Mouse (Mus musculus): ENCODE data around the gene Ostm1. TPM values are rescaled to one million over a fixed set of nuclear protein-coding genes. Genes with fewer than 3 reads are reported as not detected.

Gene Ostm1
- polyA plus RNA-seq, 1 experiment from 2014 or later = 18.5 TPM

- Histone ChIP-seq H3K9me3 (ENCODE audit: low read length) (no peaks in the 10 kb centered on the region), H3K4me3 (ENCODE audit: low read length) (no peak overlapping the region), H3K27me3 (ENCODE audit: insufficient read depth, low read length) (no peaks in the 10 kb centered on the region), H3K36me3 (ENCODE audit: insufficient read depth, low read length) (no peaks in the 10 kb centered on the region), H3K4me2 (replicated peaks; ENCODE audit: low read depth, low read length) (no peak overlapping the region), H3K4me1 (ENCODE audit: insufficient read depth, low read length) (peaks cover 4% of the 10 kb centered on the region), H3K27ac (ENCODE audit: low read length) (no peak overlapping the region), H3K9ac (replicated peaks; ENCODE audit: low read length) (no peak overlapping the region)
- ATAC-seq (ENCODE audit: low FRiP score, low TSS enrichment) = peak; percentile 25; the same call in 1 of the 2 replicates
- WGBS = 32% methylated on average over 2 of the region's 2 CpGs
Measured at GRCm38 (mm10) chr10:42692095-42692494, 108.5 kb downstream of the Ostm1 start.

DNA sequence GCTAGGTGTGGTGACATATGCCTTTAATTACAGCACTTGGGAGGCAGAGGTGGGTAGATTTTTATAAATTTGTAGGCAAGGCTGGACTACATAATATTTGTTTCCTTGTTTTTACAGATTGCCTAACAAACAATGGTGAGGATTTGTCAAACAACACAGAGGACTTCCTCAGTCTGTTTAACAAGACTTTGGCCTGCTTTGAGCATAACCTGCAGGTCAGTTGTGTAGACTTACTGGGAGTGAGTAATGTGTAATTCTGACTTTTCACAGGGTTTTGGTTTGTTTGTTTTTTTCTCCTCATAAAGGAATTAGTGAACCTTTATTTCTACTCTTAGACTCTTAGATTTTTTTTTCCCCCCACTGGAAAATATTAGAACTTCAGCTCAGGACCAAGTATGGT, 109.2 kb downstream of the Ostm1 start:
- H3K9ac ChIP-seq (replicated peaks; ENCODE audit: low read length) = no peak overlapping the region
- no peaks in the 10 kb centered on the region for H3K36me3 ChIP-seq (ENCODE audit: insufficient read depth, low read length)
- H3K27me3 ChIP-seq (ENCODE audit: insufficient read depth, low read length) = no peaks in the 10 kb centered on the region
- no peaks in the 10 kb centered on the region for H3K9me3 ChIP-seq (ENCODE audit: low read length)
- ATAC-seq (ENCODE audit: low FRiP score, low TSS enrichment) = no peak
- no peak overlapping the region for H3K4me2 ChIP-seq (replicated peaks; ENCODE audit: low read depth, low read length)
- no peak overlapping the region for H3K4me3 ChIP-seq (ENCODE audit: low read length)
- no peak overlapping the region for H3K27ac ChIP-seq (ENCODE audit: low read length)
- peaks cover 4% of the 10 kb centered on the region for H3K4me1 ChIP-seq (ENCODE audit: insufficient read depth, low read length)

GRCm38 (mm10) chr10:42693482-42693881, 109.9 kb downstream of the Ostm1 start:
- Histone ChIP-seq H3K4me2 (replicated peaks; ENCODE audit: low read depth, low read length) (no peak overlapping the region), H3K27ac (ENCODE audit: low read length) (no peak overlapping the region), H3K36me3 (ENCODE audit: insufficient read depth, low read length) (no peaks in the 10 kb centered on the region), H3K9ac (replicated peaks; ENCODE audit: low read length) (no peak overlapping the region), H3K4me3 (ENCODE audit: low read length) (no peak overlapping the region), H3K27me3 (ENCODE audit: insufficient read depth, low read length) (no peaks in the 10 kb centered on the region), H3K9me3 (ENCODE audit: low read length) (no peaks in the 10 kb centered on the region), H3K4me1 (ENCODE audit: insufficient read depth, low read length) (peaks cover 4% of the 10 kb centered on the region)
- 91% methylated on average over 2 of the region's 2 CpGs for WGBS
- ATAC-seq (ENCODE audit: low FRiP score, low TSS enrichment) = no peak

- H3K4me3 ChIP-seq (ENCODE audit: low read length) = no peak overlapping the region
Measured at GRCm38 (mm10) chr10:42696361-42696760, 112.7 kb downstream of the Ostm1 start.

GRCm38 (mm10) chr10:42697007-42697406, 113.4 kb downstream of the Ostm1 start:
- H3K4me1 ChIP-seq (ENCODE audit: insufficient read depth, low read length) = peaks cover 4% of the 10 kb centered on the region
- ATAC-seq (ENCODE audit: low FRiP score, low TSS enrichment) = peak; percentile 23; the same call in 1 of the 2 replicates
- 24% methylated on average over 8 of the region's 8 CpGs for WGBS
- H3K36me3 ChIP-seq (ENCODE audit: insufficient read depth, low read length) = 0 out of 2 replicates have a peak, but pooled peaks cover 4% of the 10 kb centered on the region
- H3K4me2 ChIP-seq (replicated peaks; ENCODE audit: low read depth, low read length) = 0 out of 2 replicates have a peak overlapping the region, but pooled peaks have one; percentile 16
- H3K9me3 ChIP-seq (ENCODE audit: low read length) = no peaks in the 10 kb centered on the region
- H3K4me3 ChIP-seq (ENCODE audit: low read length) = no peak overlapping the region
- H3K27ac ChIP-seq (ENCODE audit: low read length) = 0 out of 2 replicates have a peak overlapping the region, but pooled peaks have one; percentile 13
- no peak overlapping the region for H3K9ac ChIP-seq (replicated peaks; ENCODE audit: low read length)
- no peaks in the 10 kb centered on the region for H3K27me3 ChIP-seq (ENCODE audit: insufficient read depth, low read length)

More at GRCm38 (mm10) chr10:42696361-42696760, 112.7 kb downstream of the Ostm1 start:
- ATAC-seq (ENCODE audit: low FRiP score, low TSS enrichment) = peak; percentile 80
- H3K9me3 ChIP-seq (ENCODE audit: low read length) = no peaks in the 10 kb centered on the region
- H3K4me1 ChIP-seq (ENCODE audit: insufficient read depth, low read length) = peaks cover 4% of the 10 kb centered on the region
- no peak overlapping the region for H3K27ac ChIP-seq (ENCODE audit: low read length)
- H3K36me3 ChIP-seq (ENCODE audit: insufficient read depth, low read length) = 0 out of 2 replicates have a peak, but pooled peaks cover 4% of the 10 kb centered on the region
- no peaks in the 10 kb centered on the region for H3K27me3 ChIP-seq (ENCODE audit: insufficient read depth, low read length)
- 49% methylated on average over 13 of the region's 13 CpGs for WGBS
- H3K4me2 ChIP-seq (replicated peaks; ENCODE audit: low read depth, low read length) = peak overlapping the region; percentile 14
- H3K9ac ChIP-seq (replicated peaks; ENCODE audit: low read length) = no peak overlapping the region

GRCm38 (mm10) chr10:42698375-42698774, 114.8 kb downstream of the Ostm1 start:
- ATAC-seq (ENCODE audit: low FRiP score, low TSS enrichment) = no peak
- Histone ChIP-seq H3K4me3 (ENCODE audit: low read length) (no peak overlapping the region), H3K9me3 (ENCODE audit: low read length) (no peaks in the 10 kb centered on the region), H3K4me2 (replicated peaks; ENCODE audit: low read depth, low read length) (no peak overlapping the region), H3K4me1 (ENCODE audit: insufficient read depth, low read length) (peaks cover 4% of the 10 kb centered on the region), H3K27me3 (ENCODE audit: insufficient read depth, low read length) (no peaks in the 10 kb centered on the region), H3K9ac (replicated peaks; ENCODE audit: low read length) (no peak overlapping the region), H3K27ac (ENCODE audit: low read length) (no peak overlapping the region), H3K36me3 (ENCODE audit: insufficient read depth, low read length) (0 out of 2 replicates have a peak, but pooled peaks cover 4% of the 10 kb centered on the region)
- WGBS = 80% methylated on average over 9 of the region's 9 CpGs

DNA sequence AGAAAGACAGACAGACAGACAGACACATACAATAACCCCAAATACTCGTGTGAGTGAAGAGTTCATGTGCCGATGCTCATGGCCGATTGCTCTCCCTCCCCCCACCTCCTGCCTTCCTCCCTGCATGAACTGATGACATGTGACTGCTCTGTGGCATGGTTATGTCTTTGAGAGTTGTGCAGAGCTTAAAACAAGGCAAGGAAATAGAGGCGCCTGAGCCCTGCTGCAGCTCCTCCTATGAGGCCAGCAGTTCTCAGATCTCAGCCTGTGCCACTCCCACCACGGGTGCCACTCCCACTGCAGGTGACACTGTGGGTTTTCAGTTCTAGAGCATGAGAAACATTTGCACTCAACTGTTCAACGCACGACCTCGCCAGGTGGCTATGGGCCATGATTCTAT, 115.4 kb downstream of the Ostm1 start:
- H3K4me2 ChIP-seq (replicated peaks; ENCODE audit: low read depth, low read length) = no peak overlapping the region
- H3K9ac ChIP-seq (replicated peaks; ENCODE audit: low read length) = no peak overlapping the region
- no peaks in the 10 kb centered on the region for H3K27me3 ChIP-seq (ENCODE audit: insufficient read depth, low read length)
- no peak overlapping the region for H3K27ac ChIP-seq (ENCODE audit: low read length)
- 83% methylated on average over 8 of the region's 8 CpGs for WGBS
- no peaks in the 10 kb centered on the region for H3K9me3 ChIP-seq (ENCODE audit: low read length)
- H3K4me1 ChIP-seq (ENCODE audit: insufficient read depth, low read length) = peaks cover 4% of the 10 kb centered on the region
- peaks cover 5% of the 10 kb centered on the region; the same call in 1 of the 2 replicates for H3K36me3 ChIP-seq (ENCODE audit: insufficient read depth, low read length)
- ATAC-seq (ENCODE audit: low FRiP score, low TSS enrichment) = no peak
- no peak overlapping the region for H3K4me3 ChIP-seq (ENCODE audit: low read length)

- no peaks in the 10 kb centered on the region for H3K27me3 ChIP-seq (ENCODE audit: insufficient read depth, low read length)
- no peak overlapping the region for H3K4me3 ChIP-seq (ENCODE audit: low read length)
- no peak for ATAC-seq (ENCODE audit: low FRiP score, low TSS enrichment)
- peaks cover 9% of the 10 kb centered on the region; the same call in 1 of the 2 replicates for H3K36me3 ChIP-seq (ENCODE audit: insufficient read depth, low read length)
- H3K9ac ChIP-seq (replicated peaks; ENCODE audit: low read length) = no peak overlapping the region
- WGBS = 93% methylated on average over 2 of the region's 2 CpGs
- H3K4me2 ChIP-seq (replicated peaks; ENCODE audit: low read depth, low read length) = no peak overlapping the region
- no peak overlapping the region for H3K27ac ChIP-seq (ENCODE audit: low read length)
- H3K4me1 ChIP-seq (ENCODE audit: insufficient read depth, low read length) = no peaks in the 10 kb centered on the region
- H3K9me3 ChIP-seq (ENCODE audit: low read length) = 0 out of 2 replicates have a peak, but pooled peaks cover 2% of the 10 kb centered on the region
Measured at GRCm38 (mm10) chr10:42702111-42702510, 118.5 kb downstream of the Ostm1 start.

- Histone ChIP-seq H3K9me3 (ENCODE audit: low read length) (no peaks in the 10 kb centered on the region), H3K9ac (replicated peaks; ENCODE audit: low read length) (no peak overlapping the region), H3K4me1 (ENCODE audit: insufficient read depth, low read length) (peaks cover 11% of the 10 kb centered on the region; the same call in 1 of the 2 replicates), H3K27me3 (ENCODE audit: insufficient read depth, low read length) (peaks cover 4% of the 10 kb centered on the region), H3K4me3 (ENCODE audit: low read length) (no peak overlapping the region), H3K36me3 (ENCODE audit: insufficient read depth, low read length) (no peaks in the 10 kb centered on the region), H3K4me2 (replicated peaks; ENCODE audit: low read depth, low read length) (peak overlapping the region; percentile 54; the same call in 1 of the 2 replicates), H3K27ac (ENCODE audit: low read length) (no peak overlapping the region)
- ATAC-seq (ENCODE audit: low FRiP score, low TSS enrichment) = no peak
- WGBS = 11% methylated on average over 9 of the region's 9 CpGs
Measured at GRCm38 (mm10) chr10:42714676-42715075, 131.1 kb downstream of the Ostm1 start.

DNA sequence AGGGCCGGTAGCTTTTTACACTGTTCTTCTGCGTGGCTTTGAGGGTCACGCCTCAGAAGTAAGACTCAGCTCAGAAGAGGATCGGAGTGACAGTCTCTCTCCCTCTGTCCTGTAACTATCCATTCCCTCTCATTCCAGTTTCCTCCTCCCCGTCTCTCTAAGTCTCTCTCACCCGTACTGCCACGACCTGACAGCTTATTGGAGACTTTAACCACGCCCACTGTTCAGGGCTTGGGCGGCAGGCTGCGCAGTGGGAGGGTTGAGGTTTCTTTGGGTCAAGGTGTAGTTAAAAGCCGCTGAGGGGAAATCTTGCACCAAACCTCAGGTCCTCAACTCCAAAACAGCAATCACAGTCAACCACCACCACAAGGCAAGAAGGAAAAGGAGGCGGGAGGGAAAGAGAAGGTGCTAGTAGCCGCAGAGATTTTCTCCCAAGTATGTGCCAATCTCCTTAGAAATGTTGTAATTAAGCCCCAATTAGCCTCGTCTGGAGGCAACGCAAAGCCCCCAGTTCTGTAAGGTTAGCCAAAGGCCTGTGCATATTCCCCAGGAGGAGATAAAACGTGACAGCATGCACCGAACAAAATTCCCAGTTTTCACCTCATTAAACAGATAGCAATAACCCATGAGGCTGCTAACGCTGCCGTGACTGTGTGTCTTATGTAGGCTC, 131.9 kb downstream of the Ostm1 start:
- H3K9me3 ChIP-seq (ENCODE audit: low read length) = no peaks in the 10 kb centered on the region
- H3K27me3 ChIP-seq (ENCODE audit: insufficient read depth, low read length) = peaks cover 4% of the 10 kb centered on the region
- H3K27ac ChIP-seq (ENCODE audit: low read length) = no peak overlapping the region
- 8% methylated on average over 19 of the region's 19 CpGs for WGBS
- peak; percentile 31; the same call in 1 of the 2 replicates for ATAC-seq (ENCODE audit: low FRiP score, low TSS enrichment)
- H3K4me1 ChIP-seq (ENCODE audit: insufficient read depth, low read length) = peaks cover 11% of the 10 kb centered on the region; the same call in 1 of the 2 replicates
- H3K9ac ChIP-seq (replicated peaks; ENCODE audit: low read length) = 0 out of 2 replicates have a peak overlapping the region, but pooled peaks have one; percentile 13
- H3K4me2 ChIP-seq (replicated peaks; ENCODE audit: low read depth, low read length) = peak overlapping the region; percentile 54
- H3K36me3 ChIP-seq (ENCODE audit: insufficient read depth, low read length) = no peaks in the 10 kb centered on the region
- peak overlapping the region; percentile 34 for H3K4me3 ChIP-seq (ENCODE audit: low read length)
